ENCODE assay signal across 19 mouse cellular contexts in the genomic region with DNA sequence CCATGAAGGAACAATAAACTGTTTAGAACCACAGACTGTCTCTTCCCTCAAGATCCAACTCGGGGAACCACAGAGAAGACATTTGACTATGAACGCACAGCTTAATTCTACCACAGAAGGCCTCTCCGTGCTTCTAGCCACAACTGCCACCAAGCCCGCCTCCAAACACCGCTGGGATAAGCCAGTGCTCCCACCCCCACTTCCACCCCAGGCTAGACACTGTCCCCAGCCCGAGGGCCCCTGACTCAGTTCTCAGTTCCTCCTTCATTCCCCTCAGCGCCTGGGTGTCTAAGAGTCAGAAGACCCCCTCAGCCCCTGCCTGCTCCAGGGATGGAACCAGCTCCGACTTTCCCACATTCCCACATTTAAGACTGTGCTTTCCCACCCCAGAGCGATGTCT. TPM values are rescaled to one million over a fixed set of nuclear protein-coding genes. Genes with fewer than 3 reads are reported as not detected.
DNase-seq lines count a peak whose midpoint lies in the region; ATAC-seq and TF ChIP-seq lines count a peak whose summit lies in the region.
"Had no signal": no experiment of that assay in that cellular context is flagged by ENCODE, and none has a peak within 500 bp of the region (broad histone marks: within the 10 kb centered on the region; RNA-seq: fewer than 3 reads in every experiment).

No protein-coding gene starts in this region.

- H3K36me3 ChIP-seq in liver, embryonic 12.5 days, result 0 out of 2 replicates have a peak, but pooled peaks cover 4% of the 10 kb centered on the region
- no peaks in the 10 kb centered on the region for H3K36me3 ChIP-seq in limb, embryonic 10.5 days
- H3K36me3 ChIP-seq: embryonic facial prominence, embryonic 12.5 days; forebrain, embryonic 15.5 days; hindbrain, embryonic 12.5 days had no signal

- no peak overlapping the region for H3K4me2 ChIP-seq in liver, embryonic 12.5 days
- H3K4me2 ChIP-seq: embryonic facial prominence, embryonic 12.5 days; forebrain, embryonic 15.5 days; hindbrain, embryonic 12.5 days had no signal

- H3K9ac ChIP-seq in liver, embryonic 12.5 days, result no peak overlapping the region
- H3K9ac ChIP-seq: embryonic facial prominence, embryonic 12.5 days; forebrain, embryonic 15.5 days; hindbrain, embryonic 12.5 days had no signal

- TF ChIP-seq POLR2A in bone marrow, adult 2 months (IDR thresholded peaks at IDR 0.05; ENCODE audit: borderline replicate concordance, control insufficient read depth, low read depth, low read length), result no peak

- H3K27ac ChIP-seq in liver, embryonic 12.5 days, result no peak overlapping the region
- H3K27ac ChIP-seq in bone marrow, adult 2 months (ENCODE audit: control insufficient read depth, insufficient read depth, low read depth, low read length, poor library complexity), result peak overlapping the region; percentile 20; the same call in 1 of the 2 replicates
- 0 out of 2 replicates have a peak overlapping the region, but pooled peaks have one; percentile 32 for H3K27ac ChIP-seq in limb, embryonic 10.5 days
- H3K27ac ChIP-seq: embryonic facial prominence, embryonic 12.5 days; forebrain, embryonic 15.5 days; heart, embryonic 10.5 days; hindbrain, embryonic 12.5 days; hindbrain, postnatal 0 days had no signal

- peaks cover 19% of the 10 kb centered on the region; the same call in 1 of the 2 replicates for H3K4me1 ChIP-seq in liver, embryonic 12.5 days
- peaks cover 13% of the 10 kb centered on the region for H3K4me1 ChIP-seq in bone marrow, adult 2 months (ENCODE audit: control insufficient read depth, insufficient read depth, low read length)
- H3K4me1 ChIP-seq in limb, embryonic 10.5 days, result peaks cover 10% of the 10 kb centered on the region; the same call in 1 of the 2 replicates
- H3K4me1 ChIP-seq: embryonic facial prominence, embryonic 12.5 days; forebrain, embryonic 15.5 days; hindbrain, embryonic 12.5 days had no signal

- WGBS in liver, embryonic 12.5 days (ENCODE audit: insufficient replicate concordance), result 40% methylated on average over 9 of the region's 9 CpGs
- WGBS in bone marrow, adult 2 months, result 31% methylated on average over 9 of the region's 9 CpGs
- 82% methylated on average over 9 of the region's 9 CpGs for WGBS in limb, embryonic 10.5 days

- no peaks in the 10 kb centered on the region for H3K27me3 ChIP-seq in liver, embryonic 12.5 days (replicated peaks)
- H3K27me3 ChIP-seq in limb, embryonic 10.5 days (ENCODE audit: low read depth, poor library complexity, severe bottlenecking), result no peaks in the 10 kb centered on the region
- H3K27me3 ChIP-seq: embryonic facial prominence, embryonic 12.5 days; forebrain, embryonic 15.5 days; hindbrain, embryonic 12.5 days had no signal

- H3K4me3 ChIP-seq in liver, embryonic 12.5 days, result no peak overlapping the region
- H3K4me3 ChIP-seq in bone marrow, adult 2 months (replicated peaks; ENCODE audit: control insufficient read depth, low read depth, low read length), result no peak overlapping the region
- H3K4me3 ChIP-seq in limb, embryonic 10.5 days, result no peak overlapping the region
- H3K4me3 ChIP-seq: embryonic facial prominence, embryonic 12.5 days; forebrain, embryonic 15.5 days; heart, embryonic 10.5 days; hindbrain, embryonic 12.5 days had no signal

- intact Hi-C loops in left cerebral cortex, postnatal 10 days (cut with DNase I), result no loop called here

- no peak for TF ChIP-seq CTCF in bone marrow, adult 2 months (IDR thresholded peaks at IDR 0.05; ENCODE audit: control insufficient read depth, insufficient read depth, low read length)

- ATAC-seq in liver, embryonic 12.5 days, result no peak
- ATAC-seq: forebrain, embryonic 15.5 days; hindbrain, postnatal 0 days had no signal

- H3K9me3 ChIP-seq in liver, embryonic 12.5 days (replicated peaks), result no peaks in the 10 kb centered on the region
- no peaks in the 10 kb centered on the region for H3K9me3 ChIP-seq in limb, embryonic 10.5 days (replicated peaks)
- H3K9me3 ChIP-seq: embryonic facial prominence, embryonic 12.5 days; forebrain, embryonic 15.5 days; heart, embryonic 10.5 days; hindbrain, embryonic 12.5 days had no signal

- DNase-seq in liver, result peak; percentile 24
- no peak for DNase-seq in limb, embryonic 10.5 days (ENCODE audit: low spot score)
- no peak for DNase-seq in urinary bladder, postnatal 25 days (ENCODE audit: low spot score)
- DNase-seq in left cerebral cortex, postnatal 10 days (ENCODE audit: extremely low spot score in 1 of 2, low spot score in 2 of 2), result no peak
- DNase-seq: adrenal gland, adult 8-10 months; adrenal gland, postnatal 36 days; cerebellum, adult 11 months; cerebellum, adult 8-10 months; cerebellum, postnatal 14 days; gastrocnemius, postnatal 10 days; heart, postnatal 10 days; heart, postnatal 4 days had no signal

RNA-seq across cellular contexts. Expression of gene Pecam1, which starts 48.8 kb away (rescaled TPM):
- polyA plus RNA-seq in liver, embryonic 12.5 days (2016; fragmentation: Nextera tagmentation; extraction: Ambion mirVana), result 10.7 and 12.3 TPM in 2 replicates
- polyA plus RNA-seq in bone marrow, adult 2 months (2011; ENCODE audit: insufficient read depth, insufficient read length, low replicate concordance, missing spikeins), result 21.7 and 33.5 TPM in 2 replicates
- 25.9 and 28.8 TPM in 2 replicates for polyA plus RNA-seq in limb, embryonic 10.5 days (2016; fragmentation: Nextera tagmentation; extraction: Ambion mirVana)
- total RNA-seq in left cerebral cortex, postnatal 10 days (2021), result 10 to 100 TPM; 19.7 to 20.1 TPM

RNA-seq across cellular contexts. Expression of gene Milr1, which starts 49.4 kb away (rescaled TPM):
- 2.2 and 2.7 TPM in 2 replicates for polyA plus RNA-seq in liver, embryonic 12.5 days (2016; fragmentation: Nextera tagmentation; extraction: Ambion mirVana)
- 8.9 and 38.3 TPM in 2 replicates for polyA plus RNA-seq in bone marrow, adult 2 months (2011; ENCODE audit: insufficient read depth, insufficient read length, low replicate concordance, missing spikeins)
- polyA plus RNA-seq in limb, embryonic 10.5 days (2016; fragmentation: Nextera tagmentation; extraction: Ambion mirVana), result 0.67 and 1.2 TPM in 2 replicates
- 1 to 10 TPM in 1 of 2 experiments, under 1 TPM in 1; 0.45 to 1.1 TPM for total RNA-seq in left cerebral cortex, postnatal 10 days (2021)
- total RNA-seq: hindbrain, postnatal 0 days had no signal
